Mouse (Mus musculus) liver, adult 2 months (tissue): ENCODE measurements around the gene Acyp1. TPM values are rescaled to one million over a fixed set of nuclear protein-coding genes. Genes with fewer than 3 reads are reported as not detected.

Source experiments
- DNase-seq: peaks from one replicate; pipeline ENCODE4 v3.0.0-alpha.2; 2011; ENCODE audit warnings: low read depth, low spot score; ENCODE audit errors: extremely low read depth
- H3K27ac ChIP-seq: fragments of 200-500 bp; replicated peaks from 2 replicates; pipeline ENCODE4 v1.5.1; 2012; ENCODE audit warnings: low read depth, mild to moderate bottlenecking, control low read depth, inconsistent platforms, low read length; ENCODE audit not compliant: insufficient read depth
- H3K27me3 ChIP-seq: fragments of 200-500 bp; 2 replicates; pipeline ENCODE4 v1.6.1; 2012; ENCODE audit warnings: mild to moderate bottlenecking, moderate library complexity, low read length, inconsistent platforms; ENCODE audit not compliant: control insufficient read depth, insufficient read depth
- H3K36me3 ChIP-seq: fragments of 200-500 bp; 2 replicates; pipeline ENCODE4 v1.6.1; 2012; ENCODE audit warnings: low read length, inconsistent platforms; ENCODE audit not compliant: control insufficient read depth, insufficient read depth
- H3K4me1 ChIP-seq: fragments of 200-500 bp; 2 replicates; pipeline ENCODE4 v1.6.1; 2011; ENCODE audit warnings: low read length; ENCODE audit not compliant: control insufficient read depth, insufficient read depth
- H3K4me3 ChIP-seq: fragments of 200-500 bp; 2 replicates; pipeline ENCODE4 v1.5.1; 2011; ENCODE audit warnings: low read depth, mild to moderate bottlenecking, control low read depth, low read length, moderate library complexity; ENCODE audit not compliant: insufficient read depth
- H3K79me2 ChIP-seq: fragments of 200-500 bp; 2 replicates; pipeline ENCODE4 v1.6.1; 2012; ENCODE audit warnings: inconsistent platforms, mild to moderate bottlenecking, low read length, moderate library complexity; ENCODE audit not compliant: control insufficient read depth, insufficient read depth
- H3K9ac ChIP-seq: fragments of 200-500 bp; 2 replicates; pipeline ENCODE4 v1.6.1; 2012; ENCODE audit warnings: low read depth, mild to moderate bottlenecking, control low read depth, inconsistent platforms, low read length
- CTCF ChIP-seq: fragments of 200-500 bp; IDR thresholded peaks from 2 replicates; pipeline ENCODE4 v1.5.1; 2011; ENCODE audit warnings: low read depth, low read length, control low read depth
- POLR2A ChIP-seq: fragments of 200-500 bp; IDR thresholded peaks from 2 replicates; pipeline ENCODE4 v1.6.1; 2011; ENCODE audit warnings: low read length, control low read depth; ENCODE audit not compliant: insufficient read depth; ENCODE audit errors: extremely low read depth
- WGBS: fragments of 180-500 bp; shearing (Covaris S2); methylation state at CpG from one replicate; pipeline ENCODE4 v1.1.7; 2018; 5-methylcytosine and 5-hydroxymethylcytosine counted together
- polyA plus RNA-seq: library from polyadenylated mRNA; depleted of rRNA; stranded (reverse); fragments of >200 nt; gene quantifications from 2 replicates; pipeline ENCODE4 v1.2.3, GENCODE M21; 2012
- total RNA-seq: library from RNA; depleted of rRNA; stranded (reverse); fragments of >200 nt; gene quantifications from 2 replicates; pipeline ENCODE4 v1.2.3, GENCODE M21; 2014

The Acyp1 gene
- total and polyA plus RNA-seq, 2 experiments = 9.4 to 20.0 TPM

DNA sequence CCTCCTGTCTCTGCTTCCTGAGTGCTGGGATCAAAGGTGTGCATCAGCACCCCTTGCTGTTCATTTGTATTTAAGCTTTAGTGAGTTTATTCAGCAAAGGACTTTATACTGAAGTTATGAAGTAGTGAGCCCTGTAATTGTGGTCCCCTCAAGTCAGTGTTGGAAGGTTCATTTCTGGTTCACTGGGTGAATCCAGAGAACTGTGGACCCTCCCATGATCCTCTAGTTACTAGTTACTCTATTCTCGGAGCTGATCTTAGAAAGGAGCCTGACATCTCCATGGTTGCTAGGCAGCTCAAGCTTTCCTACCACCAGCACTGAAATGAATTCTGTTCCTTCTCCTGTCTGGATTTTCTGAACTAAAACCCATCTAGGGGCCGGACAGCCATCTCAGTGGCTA, 7.3 kb upstream of the Acyp1 start:
- peaks cover 19% of the 10 kb centered on the region for H3K4me1 ChIP-seq
- peaks cover 8% of the 10 kb centered on the region; the same call in 1 of the 2 replicates for H3K79me2 ChIP-seq
- WGBS = 97% methylated on average over 2 of the region's 2 CpGs
- H3K36me3 ChIP-seq = peaks cover 4% of the 10 kb centered on the region; the same call in 1 of the 2 replicates
- H3K4me3 ChIP-seq = no peak overlapping the region
- DNase-seq = no peak
- H3K9ac ChIP-seq = no peak overlapping the region
- H3K27me3 ChIP-seq = no peaks in the 10 kb centered on the region
- TF ChIP-seq CTCF (no peak), POLR2A (no peak)
- H3K27ac ChIP-seq = no peak overlapping the region

DNA sequence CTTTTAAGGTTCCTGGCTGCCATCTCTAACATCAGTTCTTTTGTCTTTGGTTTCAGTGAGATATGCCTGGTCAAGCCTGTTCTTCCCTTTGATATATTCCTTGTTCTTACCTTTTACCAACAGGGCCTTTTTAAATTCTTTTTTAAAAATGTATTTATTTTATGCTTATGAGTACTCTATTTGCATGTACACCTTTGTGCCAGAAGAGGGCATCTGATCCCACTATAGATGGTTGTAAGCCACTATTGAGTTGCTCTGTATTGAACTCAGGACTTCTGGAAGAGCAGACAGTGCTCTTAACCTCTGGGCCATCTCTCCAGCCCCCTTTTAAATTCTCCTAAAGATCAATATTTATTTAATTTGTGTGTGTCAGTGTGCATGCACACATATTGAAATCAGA, 4.7 kb upstream of the Acyp1 start:
- Histone ChIP-seq H3K4me3 (no peak overlapping the region), H3K9ac (no peak overlapping the region), H3K4me1 (peaks cover 17% of the 10 kb centered on the region), H3K79me2 (peaks cover 17% of the 10 kb centered on the region; the same call in 1 of the 2 replicates), H3K27me3 (no peaks in the 10 kb centered on the region), H3K36me3 (peaks cover 3% of the 10 kb centered on the region; the same call in 1 of the 2 replicates), H3K27ac (no peak overlapping the region)
- DNase-seq = peak; percentile 41
- no peak for TF ChIP-seq POLR2A
- TF ChIP-seq CTCF = peak; percentile 14; the same call in 1 of the 2 replicates

DNA sequence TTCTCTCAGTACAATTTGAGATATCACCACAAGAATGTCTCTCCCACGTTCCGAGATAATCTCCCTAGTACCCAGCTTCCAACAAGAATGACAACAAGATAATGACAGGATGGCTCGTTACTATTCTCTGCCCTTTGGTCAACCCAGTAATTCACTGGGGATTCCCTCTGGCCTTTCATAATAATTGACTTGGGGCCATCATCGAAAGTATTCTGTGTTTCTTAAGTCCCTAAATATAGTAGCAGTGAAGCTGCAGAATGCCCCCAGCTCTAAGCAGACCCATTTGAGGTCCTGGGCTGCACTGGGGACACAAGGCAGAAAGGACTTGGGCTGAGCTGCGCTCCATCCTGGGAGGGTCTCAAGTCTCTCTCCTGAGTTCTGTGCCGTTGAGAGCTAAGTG, 4.0 kb upstream of the Acyp1 start:
- WGBS = 55% methylated on average over 6 of the region's 6 CpGs
- no peak for TF ChIP-seq POLR2A
- TF ChIP-seq CTCF = no peak
- Histone ChIP-seq H3K36me3 (0 out of 2 replicates have a peak, but pooled peaks cover 3% of the 10 kb centered on the region), H3K9ac (no peak overlapping the region), H3K27me3 (no peaks in the 10 kb centered on the region), H3K4me1 (peaks cover 17% of the 10 kb centered on the region), H3K27ac (no peak overlapping the region), H3K4me3 (no peak overlapping the region), H3K79me2 (peaks cover 17% of the 10 kb centered on the region; the same call in 1 of the 2 replicates)
- peak; percentile 46 for DNase-seq

DNA sequence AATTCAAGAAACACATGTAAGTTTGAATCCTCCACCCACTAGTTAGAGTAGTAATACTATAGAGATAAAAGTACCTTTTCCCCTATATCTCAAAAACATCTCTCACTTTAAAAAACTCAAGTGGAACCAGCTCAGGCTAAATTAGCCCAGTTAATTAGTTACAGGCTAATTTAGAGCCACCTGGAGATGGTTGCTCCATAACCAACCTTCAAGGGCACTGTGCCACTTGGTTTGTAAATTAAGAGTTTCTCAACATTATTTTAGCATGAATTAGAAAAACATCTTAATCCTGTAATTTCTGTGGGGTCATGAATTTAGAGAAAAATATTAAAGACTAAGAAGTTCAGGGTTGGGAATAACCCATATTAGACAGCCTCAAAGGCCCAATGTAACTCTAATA, 3.3 kb upstream of the Acyp1 start:
- Histone ChIP-seq H3K4me3 (no peak overlapping the region), H3K79me2 (peaks cover 17% of the 10 kb centered on the region; the same call in 1 of the 2 replicates), H3K4me1 (peaks cover 17% of the 10 kb centered on the region), H3K27ac (no peak overlapping the region), H3K36me3 (0 out of 2 replicates have a peak, but pooled peaks cover 3% of the 10 kb centered on the region), H3K9ac (no peak overlapping the region), H3K27me3 (no peaks in the 10 kb centered on the region)
- TF ChIP-seq CTCF (no peak), POLR2A (no peak)
- DNase-seq = peak; percentile 23

DNA sequence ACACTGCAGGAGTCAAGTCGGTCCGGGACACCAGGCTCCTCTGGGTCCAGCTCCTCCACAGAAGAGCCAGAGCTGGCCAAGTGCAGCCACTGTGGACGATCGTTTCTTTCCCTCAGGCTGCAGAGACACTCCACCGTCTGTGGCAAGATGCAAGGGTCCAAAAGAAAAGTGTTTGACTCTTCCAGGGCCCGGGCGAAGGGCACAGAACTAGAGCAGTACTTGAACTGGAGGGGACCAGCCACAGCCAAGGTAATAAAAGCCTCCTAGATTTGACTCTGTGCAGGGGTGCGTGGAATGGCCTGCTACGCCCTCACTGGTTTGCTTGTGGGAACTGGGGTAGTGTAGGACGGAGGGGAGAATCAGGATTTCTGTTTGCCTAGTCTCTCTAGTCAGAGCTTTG, 2.4 kb upstream of the Acyp1 start:
- no peak overlapping the region for H3K4me3 ChIP-seq
- H3K9ac ChIP-seq = no peak overlapping the region
- 90% methylated on average over 10 of the region's 10 CpGs for WGBS
- 0 out of 2 replicates have a peak, but pooled peaks cover 1% of the 10 kb centered on the region for H3K36me3 ChIP-seq
- peaks cover 17% of the 10 kb centered on the region for H3K4me1 ChIP-seq
- no peak overlapping the region for H3K27ac ChIP-seq
- H3K79me2 ChIP-seq = peaks cover 17% of the 10 kb centered on the region; the same call in 1 of the 2 replicates
- TF ChIP-seq CTCF (no peak), POLR2A (no peak)
- no peak for DNase-seq
- H3K27me3 ChIP-seq = no peaks in the 10 kb centered on the region

DNA sequence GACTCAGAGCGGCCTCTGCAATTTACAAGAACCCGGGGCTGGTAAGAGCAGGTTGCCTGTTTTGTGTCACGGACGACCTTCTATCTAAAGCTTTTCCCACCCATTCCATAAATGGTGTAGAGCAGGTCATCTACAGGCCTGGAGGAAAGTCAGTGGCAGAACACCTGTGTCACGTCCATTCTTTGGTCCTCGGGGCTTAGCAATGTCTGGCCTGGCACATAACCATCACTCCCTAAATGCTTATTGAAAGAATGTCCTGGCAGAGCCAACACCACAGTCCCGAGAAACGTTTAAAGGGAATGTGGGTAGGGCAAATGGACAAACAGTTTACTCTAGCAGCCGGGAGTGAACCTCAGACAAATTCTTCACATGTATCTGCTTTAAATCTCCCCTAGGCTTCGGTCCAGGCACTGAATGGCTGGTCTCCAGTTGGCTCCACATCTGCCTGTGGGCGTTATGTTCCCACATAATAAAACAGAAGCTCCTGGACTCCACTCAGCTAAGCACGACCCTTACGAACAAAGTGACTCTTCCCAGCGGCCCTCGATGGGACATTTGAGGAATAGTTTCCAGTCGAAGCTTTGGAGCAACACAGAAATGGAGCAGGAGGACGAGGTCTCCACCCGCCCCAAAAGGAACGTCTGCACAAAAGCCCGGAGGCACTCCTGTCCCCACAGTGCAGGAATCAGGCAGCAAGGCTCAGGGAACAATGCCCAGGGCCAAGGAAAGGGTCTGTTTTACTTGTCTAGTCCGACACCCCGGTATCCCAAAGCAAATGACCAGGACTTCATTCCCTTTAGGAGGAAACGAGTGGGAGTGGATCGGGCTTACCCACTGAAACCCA, 1.1 kb upstream of the Acyp1 start:
- H3K79me2 ChIP-seq = peaks cover 17% of the 10 kb centered on the region; the same call in 1 of the 2 replicates
- H3K27ac ChIP-seq = peak overlapping the region; percentile 82
- DNase-seq = peak; percentile 58
- peak overlapping the region; percentile 61 for H3K4me3 ChIP-seq
- WGBS = 42% methylated on average over 24 of the region's 24 CpGs
- no peak for TF ChIP-seq CTCF
- no peak for TF ChIP-seq POLR2A
- no peaks in the 10 kb centered on the region for H3K27me3 ChIP-seq
- H3K36me3 ChIP-seq = no peaks in the 10 kb centered on the region
- peaks cover 17% of the 10 kb centered on the region for H3K4me1 ChIP-seq
- H3K9ac ChIP-seq = peak overlapping the region; percentile 36
